Mouse (Mus musculus): ENCODE results near the gene Cyb561.

Cyb561 gene

DNA sequence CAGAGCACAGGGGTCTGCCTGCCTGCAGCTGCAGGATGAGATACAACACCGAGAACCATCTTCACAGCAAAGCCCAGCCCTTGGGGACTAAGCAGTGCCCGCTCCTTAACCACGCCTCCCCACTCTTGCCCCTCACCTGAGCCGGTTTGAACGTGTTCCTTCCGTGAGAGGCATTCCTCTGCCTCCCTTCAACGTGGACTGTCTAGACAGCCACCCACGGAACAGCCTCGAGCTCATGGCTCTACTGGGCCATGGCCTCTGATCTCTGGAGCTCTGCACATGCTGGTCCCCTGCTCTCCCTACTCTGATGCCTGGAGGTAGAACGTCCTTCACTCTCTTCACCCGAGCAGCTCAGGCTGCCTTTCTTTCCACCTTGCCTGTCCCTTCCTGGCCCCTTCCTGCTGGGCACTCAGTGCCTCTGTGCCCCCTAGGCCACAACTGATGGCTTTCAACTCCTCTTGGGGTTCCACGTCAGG, at the start of gene Cyb561:
Gene Cyb561 (minus strand): TSS at position 426 of the 476 bp plus-strand sequence.
- ATAC-seq (ENCODE audit: low TSS enrichment) = no peak

DNA sequence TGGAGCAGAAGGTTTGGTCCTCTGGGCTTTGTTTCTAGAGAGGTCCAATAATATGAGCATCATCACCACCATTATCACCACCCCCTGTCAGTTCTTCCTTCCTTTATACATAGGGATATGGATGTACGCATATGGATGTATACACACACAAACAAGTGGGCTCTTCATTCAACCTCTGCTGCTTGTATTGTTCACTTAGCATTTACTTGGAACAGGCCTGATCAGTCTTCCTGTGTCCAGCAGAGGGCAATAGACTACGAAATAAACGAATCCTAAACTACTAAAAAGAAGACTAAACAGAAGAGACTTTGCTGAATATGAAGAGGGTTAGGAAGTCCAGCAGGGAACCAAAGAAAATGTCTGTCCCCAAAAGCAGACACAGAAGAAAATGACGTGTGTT, 48.6 kb upstream of the Cyb561 start:
- ATAC-seq (ENCODE audit: low TSS enrichment) = peak; percentile 74

DNA sequence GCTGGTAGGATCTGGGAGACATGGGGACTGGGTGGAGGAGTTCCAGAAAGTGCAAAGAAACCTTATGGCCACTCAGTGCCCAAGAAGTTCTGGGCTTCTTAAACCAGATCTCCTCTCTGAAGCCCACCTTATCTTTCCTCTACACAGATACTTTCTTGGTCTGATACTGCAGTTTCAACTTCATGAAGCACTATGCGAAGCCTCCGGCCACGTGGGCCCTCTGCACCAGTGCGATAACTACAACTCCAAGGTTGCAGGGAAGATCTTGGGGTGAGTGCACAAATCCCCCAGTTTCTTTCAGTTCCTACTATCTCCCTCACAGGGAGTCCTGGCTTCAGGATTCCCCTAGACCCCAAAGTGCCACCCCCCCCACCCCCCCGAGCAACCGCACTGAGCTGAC, 46.9 kb upstream of the Cyb561 start:
- no peak for ATAC-seq (ENCODE audit: low TSS enrichment)

DNA sequence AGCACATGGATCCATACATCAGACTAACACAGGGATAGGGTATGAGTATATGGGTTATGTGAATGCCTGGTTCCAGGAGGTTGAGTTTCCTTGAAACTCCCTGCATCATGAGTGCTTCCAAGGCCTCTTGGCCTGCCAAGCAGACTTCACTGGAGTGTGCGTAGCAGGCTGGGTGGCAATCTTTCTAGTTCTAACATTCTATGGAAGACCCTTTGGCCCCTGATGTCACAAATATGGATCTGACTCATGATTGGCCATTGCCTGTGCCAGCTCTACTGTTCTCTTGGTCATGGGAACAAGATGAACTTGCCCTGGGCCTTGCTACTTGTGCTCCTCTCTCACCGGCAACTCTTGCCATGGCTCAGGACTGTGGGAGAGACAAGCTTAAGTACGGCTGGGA, 41.2 kb upstream of the Cyb561 start, which contains the start of gene Ace3:
Gene Ace3 (plus strand): TSS at position 301 of the 400 bp plus-strand sequence.
- no peak for ATAC-seq (ENCODE audit: low TSS enrichment)

DNA sequence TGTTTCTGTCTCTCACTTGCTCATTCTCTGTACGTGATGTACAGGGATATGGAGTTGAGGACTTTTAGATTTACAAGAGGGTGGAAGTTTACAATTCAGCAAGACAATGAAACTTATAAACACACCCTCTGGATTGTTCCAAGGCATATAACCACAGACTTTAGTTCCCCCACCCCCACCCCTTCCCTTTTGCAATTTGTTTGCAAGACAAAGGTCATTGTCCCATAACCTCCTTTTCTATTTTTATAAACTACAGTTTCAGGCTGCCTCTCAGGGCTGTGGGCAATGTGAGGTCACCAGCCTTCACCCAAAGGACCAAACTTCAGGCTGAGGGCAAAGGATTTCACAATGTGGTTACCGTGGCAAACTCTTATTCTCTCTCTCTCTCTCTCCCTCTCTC, 37.1 kb upstream of the Cyb561 start:
- ATAC-seq (ENCODE audit: low TSS enrichment) = no peak

DNA sequence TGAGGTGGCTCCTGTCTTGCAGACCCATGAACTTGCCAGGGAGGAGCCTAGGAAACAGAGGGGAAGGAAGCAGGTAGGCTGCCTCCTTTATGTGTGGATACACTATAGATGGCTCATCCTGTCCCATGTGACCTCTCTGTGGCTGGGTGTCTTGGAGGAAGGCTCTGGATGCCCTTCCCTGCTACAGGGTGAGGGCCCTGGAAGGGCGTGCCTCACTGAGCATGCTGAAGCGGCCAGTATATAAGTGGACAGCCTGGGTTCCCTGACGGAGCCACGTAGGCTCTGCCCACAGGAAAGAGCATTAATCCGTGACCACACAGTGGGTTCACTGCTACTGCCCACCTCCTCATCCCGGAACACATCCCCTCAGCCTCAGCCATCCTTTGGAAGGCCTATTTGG, 36.3 kb upstream of the Cyb561 start:
- ATAC-seq (ENCODE audit: low TSS enrichment) = no peak

DNA sequence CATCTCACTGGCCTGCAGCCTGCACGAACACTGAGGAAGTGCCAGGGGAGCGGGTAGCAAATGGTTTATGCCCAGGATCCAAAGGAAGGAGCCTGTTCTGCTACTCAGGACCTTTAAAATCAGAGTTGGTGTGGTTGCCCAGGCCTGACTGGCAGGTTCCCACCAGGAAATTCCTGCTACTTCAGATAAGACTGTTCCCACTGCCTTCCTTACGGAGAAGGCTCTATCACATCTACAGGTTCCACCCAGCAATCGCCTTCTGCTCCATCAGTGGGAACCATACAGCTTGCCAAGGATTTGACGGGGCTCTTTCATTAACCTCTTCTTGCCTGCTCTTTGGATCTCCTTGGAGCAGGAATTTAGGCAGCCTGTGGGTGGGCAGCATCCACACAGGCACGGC, 34.3 kb upstream of the Cyb561 start:
- ATAC-seq (ENCODE audit: low TSS enrichment) = no peak

DNA sequence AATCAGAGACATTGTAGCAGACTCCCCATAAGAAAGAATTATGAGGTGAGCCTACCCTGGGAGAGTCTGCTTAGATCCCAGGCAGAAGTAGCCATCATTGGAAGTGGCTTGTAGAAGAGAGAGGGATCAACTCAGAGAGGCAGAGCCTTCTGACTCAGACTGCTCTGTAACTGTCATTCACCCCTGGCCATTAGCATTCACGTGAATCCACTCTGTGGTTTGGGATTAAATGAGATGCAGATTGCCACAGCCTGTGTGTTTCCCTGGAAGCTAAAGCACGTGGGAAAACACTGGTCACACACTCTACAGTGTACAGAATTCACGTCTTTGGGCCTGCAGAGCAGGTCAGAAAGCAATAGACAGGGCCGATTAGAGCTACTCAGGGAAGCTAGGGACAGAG, 31.3 kb upstream of the Cyb561 start:
- no peak for ATAC-seq (ENCODE audit: low TSS enrichment)

DNA sequence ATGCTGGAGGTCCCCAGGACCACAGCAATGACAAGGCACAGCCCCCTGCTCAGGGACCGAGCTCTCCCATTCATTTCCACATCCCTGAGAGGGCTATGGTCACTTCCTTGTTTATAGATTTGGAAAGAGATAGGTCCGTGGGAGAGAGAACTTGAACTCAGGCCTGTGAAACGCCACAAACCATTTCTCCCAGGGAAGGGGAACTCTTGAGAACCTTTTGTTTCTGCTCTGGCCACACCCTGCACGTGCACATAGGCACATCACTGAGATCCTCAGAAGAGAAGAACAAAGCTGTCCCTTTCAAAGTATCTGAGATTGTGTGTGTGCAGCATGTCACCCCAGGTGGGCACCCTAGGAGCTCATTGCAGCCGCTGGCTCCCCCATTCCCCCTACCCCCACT, 25.5 kb upstream of the Cyb561 start:
- ATAC-seq (ENCODE audit: low TSS enrichment) = no peak

DNA sequence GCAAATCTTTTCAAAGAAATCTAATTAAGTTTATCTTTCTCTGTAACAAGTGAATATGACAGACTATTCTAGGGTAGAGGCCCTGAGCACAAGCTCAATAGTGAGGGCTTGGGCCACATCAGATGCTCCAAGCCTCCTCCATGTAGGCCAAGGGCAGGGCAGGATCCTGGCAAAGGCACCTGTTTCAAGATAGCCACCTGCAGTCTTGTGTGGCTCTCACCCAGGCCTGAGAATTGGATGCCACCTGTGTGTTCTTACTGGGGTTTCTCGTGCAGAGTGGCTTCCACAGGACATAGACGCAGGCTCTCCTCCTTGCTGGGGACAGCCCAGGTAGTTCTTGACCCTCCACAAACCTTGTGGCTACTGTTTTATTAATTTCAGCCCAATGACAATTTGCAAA, 25.1 kb upstream of the Cyb561 start:
- ATAC-seq (ENCODE audit: low TSS enrichment) = no peak

DNA sequence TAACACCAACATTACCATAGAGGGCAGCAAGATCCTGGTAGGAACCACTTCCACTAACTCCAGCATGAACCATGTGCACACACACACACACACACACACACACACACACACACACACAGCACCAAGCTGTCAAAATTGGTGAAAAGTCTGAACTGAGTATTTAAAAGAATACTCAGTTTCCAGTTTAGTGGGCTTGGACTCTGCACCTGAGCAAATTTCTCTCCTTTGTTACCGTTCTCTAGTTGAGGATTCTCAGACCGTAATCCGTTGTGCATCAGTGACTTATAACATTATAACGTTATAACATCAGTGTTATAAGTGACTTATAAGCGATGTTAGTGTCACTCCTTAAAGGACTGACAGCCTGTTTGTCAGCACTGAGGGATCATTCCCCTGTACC, 22.5 kb upstream of the Cyb561 start:
- ATAC-seq (ENCODE audit: low TSS enrichment) = no peak

DNA sequence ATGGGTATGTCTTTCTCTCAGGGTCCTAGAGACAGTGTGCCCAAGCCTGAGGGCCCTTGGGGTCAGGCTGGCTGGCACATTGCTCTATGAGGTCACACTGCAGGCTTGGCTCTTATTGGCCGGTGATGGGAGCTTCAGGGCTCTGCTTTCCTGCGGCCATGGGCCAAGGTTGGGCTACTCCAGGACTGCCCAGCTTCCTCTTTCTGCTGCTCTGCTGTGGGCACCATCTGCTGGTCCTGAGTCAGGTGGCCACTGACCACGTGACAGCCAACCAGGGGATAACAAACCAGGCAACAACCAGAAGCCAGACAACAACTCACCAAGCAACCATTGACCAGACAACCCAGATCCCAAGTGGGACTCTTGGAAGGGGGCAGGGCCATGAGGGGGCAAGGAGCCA, 21.9 kb upstream of the Cyb561 start:
- ATAC-seq (ENCODE audit: low TSS enrichment) = no peak

DNA sequence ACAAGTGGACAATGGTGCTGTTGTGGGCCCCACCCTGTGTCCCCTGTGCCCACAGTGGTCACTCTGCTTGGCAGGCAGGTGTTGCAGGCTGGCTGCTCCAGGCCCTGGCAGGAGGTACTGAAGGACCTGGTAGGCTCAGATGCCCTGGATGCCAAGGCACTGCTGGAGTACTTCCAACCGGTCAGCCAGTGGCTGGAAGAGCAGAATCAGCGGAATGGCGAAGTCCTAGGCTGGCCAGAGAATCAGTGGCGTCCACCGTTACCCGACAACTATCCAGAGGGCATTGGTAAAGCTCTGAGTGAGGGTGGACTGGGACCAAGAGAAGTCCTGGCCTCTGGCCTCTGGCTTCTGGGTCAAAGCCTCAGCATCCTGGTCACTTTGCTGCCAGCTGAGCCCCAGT, 21.5 kb upstream of the Cyb561 start:
- ATAC-seq (ENCODE audit: low TSS enrichment) = no peak

DNA sequence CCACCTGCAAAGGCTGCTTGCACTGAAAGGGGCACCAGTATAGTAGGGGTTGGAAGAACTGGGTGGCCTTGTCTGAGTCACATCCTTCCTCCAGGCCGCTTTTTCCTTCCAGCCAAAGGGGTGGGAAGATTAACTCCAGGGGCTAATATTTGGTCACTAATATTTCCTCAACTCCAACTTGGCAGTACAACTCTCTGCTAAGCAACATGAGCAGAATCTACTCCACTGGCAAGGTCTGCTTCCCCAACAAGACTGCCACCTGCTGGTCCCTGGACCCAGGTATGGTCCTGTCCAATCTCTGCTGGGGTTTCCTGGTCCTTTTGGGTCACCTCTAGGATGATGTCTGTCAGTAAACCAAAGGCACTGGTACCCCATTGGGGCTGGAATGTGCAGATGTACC, 16.4 kb upstream of the Cyb561 start:
- ATAC-seq (ENCODE audit: low TSS enrichment) = no peak

DNA sequence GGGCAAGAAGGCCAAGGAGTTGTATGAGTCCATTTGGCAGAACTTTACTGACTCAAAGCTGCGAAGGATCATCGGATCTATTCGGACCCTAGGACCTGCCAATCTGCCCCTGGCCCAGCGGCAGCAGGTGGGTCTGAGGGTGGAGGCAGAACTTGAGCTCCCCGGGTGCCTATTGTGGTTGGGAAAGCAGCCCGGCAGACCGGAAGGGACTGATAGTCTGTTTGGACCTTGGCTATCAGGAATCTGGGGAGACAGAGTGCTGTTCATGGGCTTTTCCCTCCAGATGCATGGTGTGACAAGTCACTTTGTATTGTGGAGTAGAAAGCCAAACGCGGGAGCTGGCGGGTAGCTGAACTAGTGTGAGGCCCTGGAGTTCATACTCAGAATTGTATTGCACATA, 15.8 kb upstream of the Cyb561 start:
- no peak for ATAC-seq (ENCODE audit: low TSS enrichment)

DNA sequence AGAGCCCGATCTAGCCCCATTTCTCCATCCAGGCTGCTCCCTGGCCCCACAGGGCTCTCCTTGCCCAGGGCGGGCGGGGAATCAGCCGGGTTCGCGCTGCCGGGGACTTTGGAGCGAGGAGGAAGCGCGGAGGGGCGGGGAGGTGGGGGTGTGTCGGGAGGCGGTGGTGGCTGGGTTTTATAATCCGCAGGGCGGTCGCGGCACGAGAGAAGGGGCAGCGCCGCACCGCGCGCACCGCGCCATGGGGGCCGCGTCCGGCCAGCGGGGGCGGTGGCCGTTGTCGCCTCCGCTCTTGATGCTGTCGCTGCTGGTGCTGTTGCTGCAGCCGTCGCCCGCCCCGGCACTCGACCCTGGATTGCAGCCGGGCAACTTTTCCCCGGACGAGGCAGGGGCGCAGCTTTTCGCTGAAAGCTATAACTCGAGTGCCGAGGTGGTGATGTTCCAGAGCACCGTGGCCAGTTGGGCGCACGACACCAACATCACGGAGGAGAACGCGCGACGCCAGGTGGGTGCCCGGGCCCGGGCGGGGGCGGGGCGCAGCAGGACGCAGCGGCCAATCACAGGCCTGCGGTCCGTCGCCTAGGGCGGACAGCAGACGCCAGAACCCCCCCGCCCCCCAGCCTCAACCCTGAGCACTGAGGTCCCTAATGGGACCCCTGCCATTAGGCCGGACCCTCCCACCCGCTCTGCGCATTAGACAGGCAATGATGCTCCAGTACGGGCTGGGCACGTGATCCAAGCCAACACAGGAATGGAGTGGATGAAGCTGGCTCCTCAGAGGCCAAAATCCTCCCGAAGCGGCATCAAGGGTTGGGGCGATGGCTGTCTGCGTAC, 14.8 kb upstream of the Cyb561 start, which contains the start of gene Ace:
Gene Ace (plus strand): TSS at position 205 of the 834 bp plus-strand sequence.
- ATAC-seq (ENCODE audit: low TSS enrichment) = peak; percentile 32; the same call in 1 of the 2 replicates

DNA sequence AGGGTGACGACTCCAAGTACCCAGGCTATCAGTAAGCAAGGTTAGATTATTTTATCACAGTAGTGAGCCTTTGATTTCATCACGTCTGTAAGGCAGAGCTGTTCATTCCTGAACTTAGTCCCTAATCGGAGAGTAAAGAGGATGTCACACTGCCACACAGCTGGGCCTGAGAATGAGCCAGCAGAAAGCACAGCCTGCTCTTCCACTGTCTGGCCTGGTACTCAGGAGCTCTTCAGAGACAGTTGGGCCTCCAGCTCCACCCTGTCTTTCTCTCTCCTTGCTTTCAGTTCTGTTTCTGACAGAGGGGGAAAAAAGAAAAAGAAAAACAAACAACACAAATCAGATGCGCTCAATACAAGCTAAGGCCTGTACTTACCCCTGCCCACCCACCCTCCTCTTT, 13.2 kb upstream of the Cyb561 start:
- no peak for ATAC-seq (ENCODE audit: low TSS enrichment)

DNA sequence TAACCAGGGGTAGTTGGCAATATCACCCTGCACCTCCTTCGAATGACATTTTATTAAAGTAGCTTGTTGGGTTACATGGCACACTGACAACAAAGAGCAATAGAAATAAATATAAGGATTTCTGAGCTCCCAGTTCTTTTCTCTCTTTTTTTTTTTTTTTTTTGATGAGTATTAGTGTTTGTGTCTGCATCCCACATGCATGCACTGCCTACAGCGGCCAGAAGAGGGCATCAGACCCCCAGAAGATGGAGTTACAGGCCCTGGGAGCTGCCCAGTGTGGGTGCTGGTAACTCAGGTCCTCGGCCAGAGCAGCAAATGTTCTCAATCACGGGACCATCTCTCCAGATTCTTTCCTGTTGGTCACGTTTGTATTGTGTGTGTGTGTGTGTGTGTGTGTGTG, 11.6 kb upstream of the Cyb561 start:
- no peak for ATAC-seq (ENCODE audit: low TSS enrichment)

DNA sequence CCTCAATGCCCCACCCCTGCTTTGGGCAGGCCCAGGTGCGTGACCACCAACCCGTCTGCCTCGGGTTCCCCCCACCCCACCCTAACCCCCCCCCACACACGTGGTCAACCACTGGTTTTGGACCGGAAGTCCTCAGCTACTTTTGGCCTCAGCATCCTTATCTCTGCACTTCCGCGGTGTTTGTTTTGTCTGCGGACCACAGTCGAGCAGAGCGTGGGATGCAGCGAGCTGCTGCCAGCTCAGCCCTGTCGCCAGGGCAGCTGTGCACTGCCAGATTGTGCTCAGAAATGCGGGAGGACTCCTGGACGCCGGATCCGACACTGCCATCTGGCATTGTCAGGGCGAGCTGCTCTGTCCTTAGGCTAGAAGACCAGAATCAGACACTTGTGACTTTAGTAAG, 6.2 kb upstream of the Cyb561 start:
- ATAC-seq (ENCODE audit: low TSS enrichment) = peak; percentile 81

DNA sequence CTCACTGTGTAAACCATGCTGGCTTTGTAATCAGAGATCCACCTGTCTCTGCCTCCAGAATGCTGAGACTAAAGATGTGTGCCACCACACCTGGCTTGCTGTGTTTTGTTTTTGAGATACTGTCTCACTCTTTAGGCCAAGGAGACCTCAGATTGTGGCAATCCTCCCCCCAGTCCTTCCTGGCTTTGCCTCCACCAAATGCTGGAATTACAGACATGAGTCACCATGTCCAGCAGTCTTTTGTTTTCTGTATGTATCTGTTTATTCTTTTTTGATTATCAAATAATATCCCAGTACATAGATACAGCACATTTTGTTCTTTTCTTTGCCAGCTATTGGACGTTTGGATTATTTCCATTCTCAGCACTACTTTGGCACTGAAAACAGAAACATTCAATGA, 5.4 kb upstream of the Cyb561 start:
- no peak for ATAC-seq (ENCODE audit: low TSS enrichment)

DNA sequence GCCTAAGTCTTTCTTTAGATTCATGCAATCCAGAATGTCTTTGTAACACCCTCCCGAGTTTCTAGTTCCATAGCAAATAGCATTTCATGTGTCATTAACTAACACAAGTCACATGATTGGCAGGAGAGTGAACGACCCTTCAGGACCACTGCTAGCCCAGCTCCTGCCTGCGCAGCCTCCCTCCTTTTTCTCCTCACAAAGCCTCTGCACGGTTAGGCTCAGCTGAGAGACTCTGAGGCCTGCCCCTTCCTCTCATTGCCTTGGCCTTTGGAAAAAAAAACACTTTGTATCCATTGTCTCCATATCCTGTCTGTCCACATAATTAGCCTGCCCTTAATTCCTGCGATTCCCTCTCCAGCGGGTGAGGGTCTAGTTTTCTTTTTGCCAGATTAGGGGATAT, 4.4 kb upstream of the Cyb561 start:
- ATAC-seq (ENCODE audit: low TSS enrichment) = no peak

DNA sequence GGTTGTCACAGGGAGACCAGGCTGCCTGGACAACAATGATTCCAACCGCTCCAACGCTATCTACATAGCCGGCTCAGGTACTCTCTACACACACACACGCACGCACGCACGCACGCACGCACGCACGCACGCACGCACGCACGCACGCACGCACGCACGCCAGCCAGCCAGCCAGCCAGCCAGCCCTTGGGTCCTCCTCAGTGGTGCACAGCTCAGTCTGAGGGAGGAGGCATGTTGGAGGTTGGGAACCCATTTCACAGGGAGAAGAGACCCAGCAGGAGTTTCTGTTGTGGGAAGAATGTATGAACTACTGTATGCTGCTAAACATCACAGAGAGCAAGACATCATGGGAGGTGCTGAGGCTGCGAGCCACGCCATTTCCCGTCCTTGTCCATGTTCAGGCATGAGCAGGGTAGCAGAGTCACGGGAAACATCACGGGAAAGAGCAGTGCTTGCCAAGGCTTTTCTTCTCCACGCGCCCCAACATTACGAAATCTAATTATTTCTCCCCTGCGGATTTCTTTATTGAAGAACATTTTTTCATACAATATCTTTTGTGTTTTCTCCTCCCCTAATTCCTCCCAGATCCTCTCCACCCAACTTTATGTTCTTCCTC, 2.8 kb upstream of the Cyb561 start:
- ATAC-seq (ENCODE audit: low TSS enrichment) = no peak

DNA sequence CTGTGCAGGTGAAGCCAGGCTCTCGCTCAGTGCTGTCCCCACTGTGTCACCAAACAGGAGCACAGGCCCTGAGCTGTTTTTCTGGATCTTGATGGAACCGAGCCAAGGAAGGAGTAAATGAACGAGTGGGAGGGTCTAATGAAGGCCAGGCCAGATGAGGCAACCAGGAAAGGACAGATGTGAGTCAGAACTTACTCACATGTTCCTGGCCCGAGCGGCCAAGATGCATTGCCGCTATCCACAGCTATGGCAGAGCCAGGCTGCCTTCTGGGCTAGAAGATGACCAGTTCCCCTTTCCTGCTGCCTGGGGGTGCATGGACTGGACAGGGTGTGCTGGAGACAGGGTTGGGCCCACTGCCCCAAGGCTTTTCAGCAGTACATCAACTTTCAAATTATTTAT, 266 bp upstream of the Cyb561 start:
- ATAC-seq (ENCODE audit: low TSS enrichment) = no peak
